Mouse (Mus musculus) spleen, postnatal 4 days (tissue): ENCODE results near the gene Nuak1.
"Not testable (repeated sequence)": the region's sequence is repeated elsewhere in the genome, so short reads cannot be mapped to it uniquely, and the experiment has no call there.

Experiments
- DNase-seq, 2 experiments: peaks; one replicate each; pipeline ENCODE4 v3.0.0; 2022; ENCODE audit warnings: low spot score in 2 of 2

Nuak1 gene

DNA sequence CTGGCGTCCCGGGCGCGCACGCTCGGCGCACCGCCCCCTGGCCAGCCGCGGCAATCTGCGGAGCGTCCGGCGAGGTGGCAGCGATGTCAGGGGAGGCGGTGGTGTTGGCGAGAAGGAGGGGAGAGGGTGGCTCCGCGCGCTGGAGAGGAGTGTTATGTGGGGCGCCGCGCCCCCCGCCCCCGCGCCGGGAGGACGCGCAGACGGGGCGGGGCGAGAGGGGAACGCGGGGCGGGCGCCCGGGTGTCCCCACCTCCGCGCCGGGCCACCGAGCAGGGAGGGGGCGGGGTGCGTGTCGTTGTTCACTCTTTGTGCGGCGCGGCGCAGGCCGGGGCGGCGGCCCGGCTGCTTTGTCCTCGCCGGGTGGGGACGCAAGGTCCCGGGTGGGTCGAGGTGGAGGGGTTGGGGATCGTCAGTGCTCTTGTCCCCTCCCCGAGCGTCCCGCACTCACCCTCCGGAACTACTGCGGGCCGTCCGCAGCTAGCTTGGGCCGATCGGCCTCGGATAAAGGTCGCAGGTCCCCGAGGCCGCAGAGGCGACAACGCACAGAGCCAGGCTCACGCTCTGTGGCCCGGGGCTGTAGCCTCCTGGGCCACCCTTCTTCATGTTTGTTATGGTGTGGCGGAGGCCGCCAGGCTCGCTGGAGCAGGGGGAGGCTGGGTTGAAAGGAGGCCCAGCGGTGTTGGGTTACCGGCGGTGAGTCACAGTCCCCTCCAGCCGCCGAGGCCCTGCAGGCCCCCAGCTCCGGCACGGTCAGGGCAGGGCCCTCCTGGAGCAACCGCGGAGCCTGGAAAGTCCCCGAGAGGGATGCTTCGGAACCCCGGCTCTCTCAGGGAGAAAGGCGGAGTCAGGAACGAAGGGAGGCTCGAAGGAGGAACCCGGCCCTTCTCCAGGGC lies at the start of gene Nuak1:
Nuak1 (minus strand) TSS at position 57 of the 893 bp plus-strand sequence.
- peak; percentile 71 to 85 for DNase-seq

GRCm38 (mm10) chr10:84490115-84490514 lies 49.7 kb upstream of the Nuak1 start:
- DNase-seq = no peak

DNA sequence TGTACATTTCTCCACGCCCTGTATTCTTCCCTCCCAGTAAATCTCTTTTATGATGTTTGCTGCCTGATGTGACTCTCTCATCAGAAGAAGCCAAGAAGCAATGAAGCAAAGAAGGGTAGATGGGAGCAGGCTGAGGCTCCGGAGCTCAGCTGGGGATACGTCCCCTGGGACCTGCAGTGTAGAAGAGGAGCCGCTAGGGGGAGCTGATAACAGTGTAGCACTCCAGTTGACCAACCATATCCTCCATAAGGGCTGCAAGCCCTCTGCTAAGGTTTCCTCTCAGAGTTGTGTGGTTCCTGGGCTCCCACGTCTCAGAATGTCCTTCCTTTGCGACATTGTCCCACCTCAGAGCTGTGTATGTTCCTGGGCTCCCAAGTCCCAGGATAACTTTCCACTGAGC lies 47.9 kb upstream of the Nuak1 start:
- peak; percentile 65 to 87 for DNase-seq

DNA sequence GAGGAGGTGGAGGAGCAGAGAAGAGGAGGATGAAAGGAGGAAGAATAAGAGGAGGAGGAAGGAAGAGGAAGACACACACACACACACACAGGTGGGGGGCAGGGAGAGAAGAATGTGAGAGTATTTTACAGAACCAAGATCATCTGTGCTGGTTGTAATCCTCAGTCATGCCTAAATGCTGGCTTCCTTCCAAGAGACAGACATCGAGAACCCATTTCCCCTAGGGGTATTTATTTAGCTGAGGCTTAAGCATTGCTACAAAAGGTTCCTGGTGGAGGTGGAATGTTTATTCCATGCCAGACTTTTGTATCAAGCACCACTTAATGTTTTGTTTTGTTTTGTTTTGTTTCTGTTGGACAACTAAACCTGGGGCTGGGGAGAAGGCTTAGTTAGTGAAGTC lies 44.3 kb upstream of the Nuak1 start:
- no peak for DNase-seq

DNA sequence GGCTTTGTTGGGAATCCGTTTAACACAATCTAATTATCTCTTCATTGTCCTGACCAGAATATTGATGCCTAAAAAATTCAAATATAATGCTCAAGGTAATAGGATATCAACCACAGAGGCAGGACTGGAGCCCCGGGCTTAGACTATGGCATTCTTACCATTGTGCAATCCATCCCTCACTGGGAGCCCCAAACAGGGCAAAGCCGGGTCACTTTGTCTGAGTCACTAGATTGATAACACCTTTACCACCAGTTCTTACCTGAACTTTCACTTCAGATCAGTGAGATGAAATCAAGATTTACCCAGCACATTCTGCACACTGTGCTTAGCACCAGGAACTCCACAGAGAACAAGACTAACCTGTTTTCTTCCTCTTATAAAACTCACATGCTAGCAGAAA lies 43.2 kb upstream of the Nuak1 start:
- DNase-seq = no peak

- DNase-seq = no peak
Observed at GRCm38 (mm10) chr10:84483069-84483468, 42.7 kb upstream of the Nuak1 start.

DNA sequence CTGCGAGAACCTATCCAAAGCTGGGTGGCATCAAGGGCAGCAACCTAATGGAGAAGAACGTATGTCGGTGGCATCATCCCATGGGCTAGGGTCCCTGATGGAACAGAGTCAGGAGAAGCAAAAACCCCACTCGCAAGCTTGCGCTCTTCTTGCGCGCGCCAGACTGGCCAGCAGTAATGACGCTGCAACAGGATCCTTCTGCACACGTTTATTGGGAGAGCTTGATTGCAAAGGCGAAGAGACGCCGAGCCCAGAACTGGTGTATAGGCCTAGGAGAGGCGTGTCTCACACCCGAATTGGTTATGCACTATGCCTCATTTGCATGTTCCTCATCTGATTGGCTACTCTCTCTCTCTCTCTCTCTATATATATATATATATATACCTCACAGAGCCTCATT lies 42.0 kb upstream of the Nuak1 start:
- not testable (repeated sequence) for DNase-seq

- no peak for DNase-seq
Observed at GRCm38 (mm10) chr10:84481327-84481671, 40.9 kb upstream of the Nuak1 start.

DNA sequence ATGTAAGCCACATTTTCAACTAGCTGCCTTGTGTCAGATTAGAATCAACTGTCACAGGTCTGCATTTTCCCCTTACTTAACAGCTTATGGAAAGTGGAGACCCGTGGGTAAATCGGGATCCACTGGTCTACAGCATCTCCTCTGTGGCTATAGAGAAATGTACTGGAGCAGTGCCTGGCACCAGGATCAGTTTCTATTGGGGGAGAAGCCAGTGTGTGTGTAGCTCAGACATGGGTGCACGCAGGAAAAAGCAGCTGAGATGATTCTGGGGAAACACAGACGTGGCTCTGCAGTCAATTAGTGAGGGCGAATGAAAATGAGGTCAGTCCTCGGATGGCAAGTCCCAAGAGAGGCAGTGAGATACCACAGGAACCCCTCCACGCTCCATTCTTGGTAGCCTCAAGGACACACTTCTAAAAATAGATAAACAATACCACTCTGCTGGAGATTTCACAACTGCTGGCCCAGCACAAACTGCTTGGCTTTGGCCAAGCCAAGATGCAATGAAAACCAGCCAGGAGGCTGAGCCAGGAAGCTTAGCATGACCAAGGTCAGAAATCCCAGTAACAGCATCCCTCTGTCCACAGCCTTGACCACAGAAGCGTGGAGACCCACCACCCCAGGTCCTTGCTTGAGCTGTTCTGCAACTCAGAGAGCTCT lies 40.4 kb upstream of the Nuak1 start:
- no peak for DNase-seq

GRCm38 (mm10) chr10:84480146-84480545 lies 39.7 kb upstream of the Nuak1 start:
- no peak for DNase-seq

DNA sequence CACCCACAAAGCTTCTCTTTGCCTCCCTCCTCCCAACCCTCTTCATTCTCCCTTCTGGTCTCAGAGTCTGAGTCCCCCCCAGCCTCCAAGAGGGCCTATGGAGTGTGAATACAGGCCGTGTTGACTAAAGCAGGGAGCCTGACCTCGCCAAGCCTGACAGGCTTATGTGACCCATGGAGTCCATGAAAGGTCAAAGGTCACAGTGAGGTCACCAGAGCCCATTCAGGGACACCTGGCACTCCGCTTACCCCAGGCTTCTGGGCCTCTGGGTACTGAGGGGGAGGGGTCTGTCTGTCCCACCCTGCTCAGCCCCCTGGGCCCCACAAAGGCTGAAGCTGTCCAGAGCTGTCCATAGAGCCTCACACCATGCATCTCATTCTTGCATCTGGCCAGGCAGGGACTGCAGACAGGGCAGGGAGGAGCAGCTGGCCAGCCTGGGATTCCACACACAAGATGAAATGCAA lies 37.2 kb upstream of the Nuak1 start:
- no peak for DNase-seq

GRCm38 (mm10) chr10:84477045-84477612 lies 36.7 kb upstream of the Nuak1 start:
- no peak for DNase-seq

DNA sequence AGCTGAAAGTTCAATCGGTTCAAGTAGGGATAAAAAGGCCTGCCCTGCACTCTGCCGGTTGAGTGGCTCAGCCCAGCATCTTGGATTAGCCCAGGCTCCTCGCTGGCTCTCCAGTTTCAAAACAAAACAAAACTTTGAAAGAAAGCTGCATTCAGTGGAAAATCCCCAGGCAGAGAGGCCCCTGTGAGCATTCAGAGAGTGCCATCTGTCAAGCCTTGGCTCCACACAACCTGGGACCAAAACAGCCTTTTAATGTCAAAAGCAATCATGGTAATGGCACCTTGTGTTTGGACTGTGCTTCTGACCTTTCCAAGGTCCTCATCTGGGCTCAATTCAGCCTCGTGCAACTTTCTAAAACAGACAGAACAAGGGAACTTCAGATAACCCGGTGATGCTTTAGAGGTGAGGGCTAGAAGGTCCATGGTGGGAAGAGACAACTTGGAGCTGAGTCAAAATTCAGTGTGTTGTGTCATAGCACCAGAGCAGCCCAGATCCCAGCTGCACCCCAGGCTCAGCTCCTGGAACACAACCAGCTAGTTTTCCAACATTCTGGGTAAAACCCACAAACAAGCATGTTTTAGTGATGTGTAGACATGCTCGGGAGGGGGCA lies 27.3 kb upstream of the Nuak1 start:
- no peak for DNase-seq

DNA sequence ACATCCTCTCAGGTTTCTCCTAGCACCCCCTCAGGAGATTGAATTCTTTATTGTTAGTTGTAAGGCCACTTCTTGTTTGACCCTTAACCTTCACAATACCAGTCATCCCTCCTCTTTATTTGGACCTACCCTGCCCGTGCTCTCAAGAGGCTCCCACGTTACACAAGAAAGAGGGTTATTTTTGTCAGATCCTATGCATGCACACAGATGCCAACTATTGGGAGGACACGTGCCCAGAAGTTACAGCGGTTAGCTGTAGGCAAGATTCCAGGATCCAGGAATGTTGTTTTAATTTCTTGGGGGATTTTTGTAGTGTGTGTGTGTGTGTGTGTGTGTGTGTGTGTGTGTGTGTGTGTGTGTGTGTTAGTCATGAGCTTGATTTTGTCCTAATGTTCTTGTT lies 25.1 kb upstream of the Nuak1 start:
- no peak for DNase-seq

DNA sequence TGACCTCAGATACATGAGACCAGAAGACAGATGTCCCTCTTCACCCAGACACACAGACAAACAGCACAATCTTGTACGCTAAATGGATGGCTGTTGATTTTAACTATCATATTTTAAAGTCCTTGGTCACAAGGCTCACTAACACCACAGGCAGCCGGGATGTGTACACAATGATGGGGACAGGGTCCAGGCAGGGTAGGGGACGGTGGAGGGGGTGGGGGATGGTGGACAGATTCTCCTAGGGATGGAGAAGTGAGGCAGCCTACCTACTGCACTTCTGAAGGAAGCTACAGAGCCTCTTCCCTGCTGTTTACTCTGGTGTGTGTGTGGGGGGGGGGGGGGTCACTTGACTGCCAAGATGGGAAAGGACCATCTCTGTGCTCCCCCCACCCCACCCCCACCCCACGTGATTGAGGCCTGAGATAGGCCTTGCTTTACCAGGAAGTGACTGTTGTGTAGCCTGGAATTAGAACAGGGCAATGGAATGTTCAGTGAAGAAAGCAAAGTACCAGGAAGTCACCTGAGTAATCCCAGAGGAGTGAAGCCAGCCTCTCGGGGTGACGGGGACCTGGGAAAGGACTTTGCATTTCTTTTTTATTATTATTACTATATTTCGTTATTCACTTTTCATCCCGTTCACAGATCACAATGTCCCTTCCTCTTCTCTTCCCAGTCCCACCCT lies 20.2 kb upstream of the Nuak1 start:
- no peak for DNase-seq

DNA sequence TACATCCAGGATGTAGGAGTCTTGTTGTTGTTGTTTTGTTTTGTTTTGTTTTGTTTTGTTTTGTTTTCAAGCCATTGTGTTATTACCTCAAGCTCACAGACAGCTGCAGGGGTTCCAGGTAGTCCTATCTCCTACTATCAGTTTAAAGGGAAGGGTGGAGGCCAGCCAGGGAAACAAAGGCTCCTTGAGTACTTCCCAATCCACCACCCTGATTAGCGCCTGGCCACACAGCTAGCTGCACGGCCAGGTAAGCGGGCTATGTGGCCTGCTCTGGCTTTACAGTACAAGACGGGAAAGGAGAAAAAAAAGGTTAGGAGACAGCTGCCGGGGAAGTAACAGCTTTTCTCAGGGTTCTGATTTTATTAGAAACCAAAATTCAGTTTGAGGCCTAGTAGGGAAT lies 17.7 kb upstream of the Nuak1 start:
- no peak for DNase-seq

DNA sequence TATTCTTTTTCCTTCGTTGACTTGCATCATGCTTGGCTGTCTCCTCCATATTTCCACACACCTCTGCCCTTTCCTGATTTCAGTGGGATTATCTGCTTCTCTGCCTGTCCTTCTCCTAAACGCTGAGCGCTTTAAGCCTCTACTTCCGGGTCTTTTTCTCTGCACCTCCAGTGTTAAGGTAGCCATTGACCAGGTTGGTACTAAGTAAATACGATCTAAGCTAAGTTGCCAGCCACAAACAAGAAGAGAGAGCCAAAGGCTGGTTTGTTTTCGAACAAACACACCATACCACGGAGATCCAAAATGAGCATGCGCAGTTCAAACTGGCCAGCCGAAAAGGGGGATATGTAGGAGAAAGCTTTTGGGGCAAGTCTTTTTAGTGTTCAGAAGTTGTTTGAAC lies 17.1 kb upstream of the Nuak1 start:
- DNase-seq = no peak

GRCm38 (mm10) chr10:84456632-84457320 lies 16.4 kb upstream of the Nuak1 start:
- DNase-seq = no peak

DNA sequence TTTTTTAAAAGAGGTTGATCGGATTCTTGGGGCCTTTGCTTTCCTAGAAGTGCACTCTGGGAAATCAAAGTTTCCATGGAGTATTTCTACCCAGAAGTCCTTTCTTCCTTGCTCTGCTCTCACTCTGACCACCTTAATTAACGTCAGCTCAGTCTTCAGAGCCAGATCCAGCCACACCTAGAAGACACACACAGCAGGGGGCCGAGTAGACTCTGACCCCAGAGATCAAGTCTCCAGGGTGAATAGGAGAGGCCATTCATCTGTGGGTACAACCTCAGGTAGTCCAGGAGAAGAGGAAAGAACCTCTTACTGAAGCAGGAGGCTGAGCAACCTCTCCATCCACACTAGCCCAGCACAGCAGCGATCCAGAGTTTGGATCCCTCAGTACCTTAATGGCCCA lies 11.5 kb upstream of the Nuak1 start:
- DNase-seq = no peak

DNA sequence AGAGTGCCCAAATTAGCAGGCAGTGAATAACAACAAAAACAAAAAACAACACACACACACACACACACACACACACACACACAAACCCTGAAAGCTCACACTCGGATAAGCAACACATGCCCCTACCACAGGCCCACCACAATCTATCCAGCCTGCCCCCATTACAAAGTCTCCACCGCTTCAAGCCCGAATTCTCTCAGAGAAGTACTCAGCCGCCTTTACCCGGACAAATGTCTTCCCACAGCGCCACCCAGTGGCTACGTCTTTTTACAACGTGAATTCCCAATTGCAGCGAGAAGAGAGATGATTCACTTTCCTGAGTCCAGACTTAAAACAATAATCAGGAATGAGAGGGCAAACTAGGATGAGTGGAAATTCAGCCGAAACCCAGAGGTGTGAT lies 10.3 kb upstream of the Nuak1 start:
- DNase-seq = peak; percentile 62 to 88

- DNase-seq = no peak
Observed at GRCm38 (mm10) chr10:84449733-84450132, 9.3 kb upstream of the Nuak1 start.
